Mouse (Mus musculus): Measurements from ENCODE around the gene Gphn.

Gphn gene

DNA sequence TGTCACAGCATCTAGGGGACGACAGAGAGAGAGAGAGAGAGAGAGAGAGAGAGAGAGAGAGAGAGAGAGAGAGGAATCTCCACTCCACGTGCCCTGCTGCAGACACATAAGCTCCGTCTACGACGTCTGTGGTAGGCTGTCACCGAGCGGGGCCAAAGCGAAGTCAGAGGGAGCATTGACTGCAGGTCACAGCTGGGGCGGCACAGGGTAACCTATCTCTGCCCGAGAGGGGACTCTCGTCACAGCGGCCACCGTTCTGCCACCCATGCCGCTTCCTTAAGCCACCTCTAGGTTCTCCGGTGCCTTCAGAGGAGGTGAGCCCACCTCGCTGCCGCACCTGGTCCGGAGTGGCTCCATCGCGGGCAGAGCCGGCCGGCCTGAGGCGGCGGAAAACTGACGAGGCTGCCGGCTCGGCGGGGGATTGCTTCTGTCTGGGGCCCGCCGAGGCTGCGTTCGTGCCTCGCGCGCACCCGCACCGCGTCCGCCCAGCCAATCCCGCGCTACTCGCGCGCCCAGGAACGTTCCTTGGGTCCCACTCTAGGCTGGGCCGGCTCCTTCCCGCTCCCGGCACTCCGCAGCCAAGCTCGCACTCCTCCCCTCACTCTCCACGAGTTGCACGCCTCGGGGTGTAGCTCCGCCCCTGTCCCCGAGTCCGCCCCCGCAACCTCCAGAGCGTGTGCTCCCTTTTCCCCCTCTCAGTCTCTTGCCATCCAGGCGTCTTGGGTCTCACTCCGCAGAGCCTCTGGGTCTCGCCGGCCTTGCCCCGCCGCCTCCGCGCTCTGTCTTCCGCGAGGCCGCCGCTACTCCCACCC is at the start of gene Gphn:
TSS of gene Gphn (plus strand) at position 673 of the 812 bp plus-strand sequence.
- DNase-seq (ENCODE audit: low read depth), result peak; percentile 93

DNA sequence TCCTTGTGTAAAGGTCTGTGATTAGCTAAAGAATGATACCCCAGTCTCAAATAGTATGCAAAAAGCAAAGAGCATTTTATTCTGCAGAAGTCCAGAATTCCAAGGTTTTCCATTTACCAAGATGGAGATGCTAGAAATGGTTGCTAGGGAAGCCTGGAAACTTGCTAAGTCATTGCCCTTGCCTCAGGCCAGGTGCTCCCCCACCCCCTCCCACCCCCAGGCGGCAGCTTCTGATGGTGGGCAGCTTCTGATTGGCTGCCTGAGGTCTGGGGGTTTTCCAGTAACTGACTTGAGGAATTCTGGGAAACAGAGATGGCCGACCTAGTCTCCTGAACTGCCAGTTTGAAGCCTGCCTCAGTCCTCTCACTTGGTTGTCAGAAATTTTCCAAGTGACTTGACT is 44.7 kb upstream of the Gphn start:
- no peak for DNase-seq (ENCODE audit: low read depth)

DNA sequence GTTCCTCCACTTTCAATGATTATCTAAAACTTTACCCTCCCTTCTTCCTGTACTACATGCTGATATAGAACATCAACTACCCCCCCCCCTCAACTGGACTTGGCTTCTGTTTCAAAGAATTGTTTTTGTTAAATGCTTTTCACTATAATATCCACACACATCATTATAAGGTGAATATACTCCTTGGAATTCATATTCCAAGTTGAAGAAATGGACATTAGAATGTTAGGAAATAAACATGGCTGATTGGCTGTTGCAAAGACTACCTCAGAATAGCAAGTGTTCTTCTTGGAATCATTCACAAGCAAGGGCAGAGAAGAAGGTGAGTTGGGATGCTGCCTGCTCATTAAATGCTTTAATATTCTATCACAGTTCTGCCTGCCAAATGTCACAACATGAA is 32.2 kb upstream of the Gphn start, which contains the start of gene Gm6657:
TSS of gene Gm6657 (plus strand) at position 301 of the 400 bp plus-strand sequence.
- DNase-seq (ENCODE audit: low read depth), result no peak

DNA sequence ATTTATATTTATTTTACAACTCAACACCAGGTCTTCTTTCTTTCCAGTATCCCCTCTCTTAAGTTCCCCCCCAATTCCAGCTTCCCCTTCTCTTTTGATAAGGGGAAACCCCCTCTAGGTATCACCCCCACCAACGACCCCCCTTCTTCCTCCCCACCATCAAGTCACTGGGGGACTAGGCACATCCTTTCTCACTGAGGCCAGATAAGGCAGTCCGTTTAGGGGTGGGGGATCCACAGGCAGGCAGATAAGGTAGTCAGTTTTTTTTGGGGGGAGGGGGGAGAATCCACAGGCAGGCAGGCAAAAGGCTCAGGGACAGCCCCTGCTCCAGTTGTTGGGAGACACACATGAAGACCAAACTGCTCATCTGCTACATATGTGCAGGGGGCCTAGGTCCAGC is 30.8 kb upstream of the Gphn start:
- DNase-seq (ENCODE audit: low read depth), result no peak

DNA sequence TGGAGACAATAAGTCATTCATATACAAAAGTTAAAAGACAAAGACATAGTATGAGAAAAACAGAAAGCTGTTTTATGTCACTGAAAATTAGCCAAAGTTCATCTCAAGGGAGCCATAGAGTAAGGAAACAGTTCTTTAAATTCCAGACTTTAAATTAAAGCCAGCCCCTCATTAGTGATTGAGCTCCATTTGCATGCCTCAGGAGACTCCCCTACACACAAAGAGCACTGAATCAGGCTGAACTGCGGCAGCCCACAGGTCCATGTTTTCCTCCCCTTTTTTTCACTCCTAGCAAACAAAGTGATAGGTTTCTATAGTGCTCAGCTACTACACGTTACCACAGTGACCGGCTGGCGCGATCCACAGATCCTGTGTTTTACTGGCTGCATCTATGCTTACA is 22.5 kb upstream of the Gphn start:
- no peak for DNase-seq (ENCODE audit: low read depth)

DNA sequence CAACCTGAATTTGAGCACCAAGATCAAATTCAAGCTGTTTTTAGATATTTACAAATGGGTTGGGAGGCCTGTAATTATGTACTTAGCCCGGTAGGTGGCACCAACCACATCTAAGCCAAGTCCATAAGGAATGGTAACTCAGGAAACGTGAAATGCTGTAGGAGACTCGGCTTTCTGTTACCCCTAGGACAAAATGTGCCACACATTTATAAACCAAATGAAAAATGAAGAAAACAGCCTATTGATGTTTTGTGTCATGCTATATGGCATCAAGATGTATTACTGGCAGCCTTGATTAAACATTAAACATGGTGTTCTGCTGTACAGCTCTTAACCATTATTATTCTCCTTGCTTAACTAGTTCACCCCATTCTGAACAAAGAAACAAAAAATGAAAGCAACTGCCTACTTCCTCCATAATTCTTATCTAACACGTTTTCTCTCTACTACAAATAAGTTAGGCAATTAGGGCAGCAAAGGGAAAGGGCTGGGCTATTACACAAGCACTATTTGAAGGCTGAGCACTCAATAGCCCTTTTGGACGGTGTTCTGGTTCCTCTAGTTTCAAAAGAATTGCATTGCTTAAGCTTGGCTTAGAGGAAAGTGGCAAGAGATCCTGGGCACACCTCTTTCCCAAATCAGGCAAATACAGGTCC is 20.1 kb upstream of the Gphn start:
- DNase-seq (ENCODE audit: low read depth), result peak; percentile 86

DNA sequence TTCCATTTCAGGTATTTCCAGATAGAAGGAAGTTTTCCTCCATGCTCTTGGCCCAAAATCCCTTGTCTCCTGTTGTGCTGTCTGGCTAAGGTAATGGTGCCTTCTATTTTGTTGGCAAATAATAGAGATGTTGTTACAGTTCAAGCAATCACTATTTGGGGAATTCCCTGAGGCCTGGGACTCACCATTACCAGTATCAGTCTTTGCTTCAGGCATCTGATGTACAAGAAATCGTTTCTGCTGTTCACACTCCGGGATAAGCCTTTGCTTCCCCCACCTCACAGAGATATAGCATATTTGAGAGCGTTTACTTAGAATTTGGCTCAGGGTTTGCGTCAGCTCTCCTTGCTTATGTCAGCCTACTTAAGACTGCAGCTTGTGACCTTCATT is 19.6 kb upstream of the Gphn start:
- DNase-seq (ENCODE audit: low read depth), result no peak

DNA sequence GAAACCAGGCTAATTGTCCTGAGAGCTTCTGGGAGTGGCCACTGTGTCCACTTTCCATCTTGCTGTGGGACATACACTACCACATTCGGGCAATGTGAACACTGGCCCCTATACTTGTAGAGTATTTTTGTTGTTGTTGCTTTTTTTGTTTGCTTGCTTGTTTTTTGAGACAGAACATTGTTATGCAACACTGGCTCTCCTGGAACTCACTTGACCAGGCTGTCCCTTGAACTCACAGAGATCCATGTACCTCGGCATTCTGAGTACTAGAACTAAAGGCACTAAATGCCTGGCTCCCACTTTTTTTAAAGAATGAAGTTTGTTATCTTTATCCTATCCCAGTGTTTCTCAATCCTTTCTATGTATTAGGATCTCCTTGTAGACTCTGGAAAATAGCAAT is 16.3 kb upstream of the Gphn start:
- no peak for DNase-seq (ENCODE audit: low read depth)

DNA sequence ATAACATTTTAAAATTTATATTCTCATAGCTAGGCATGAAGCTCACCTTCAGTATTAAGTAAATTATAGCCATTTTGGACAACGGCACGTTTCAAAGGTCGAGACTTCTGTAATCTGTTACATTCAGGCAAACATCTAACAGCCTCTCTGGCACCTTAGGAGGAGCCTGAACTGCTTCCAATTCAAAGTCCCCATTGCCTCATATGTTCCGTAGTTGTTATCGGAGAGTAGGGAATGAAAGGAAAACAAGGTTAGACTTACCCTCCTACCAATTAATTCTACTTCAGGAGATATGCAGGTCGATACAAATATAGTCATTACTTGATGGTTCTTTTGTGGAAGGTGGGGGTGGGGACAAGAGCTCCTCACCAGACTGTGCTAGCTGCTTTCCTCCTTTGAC is 10.7 kb upstream of the Gphn start:
- DNase-seq (ENCODE audit: low read depth), result no peak

DNA sequence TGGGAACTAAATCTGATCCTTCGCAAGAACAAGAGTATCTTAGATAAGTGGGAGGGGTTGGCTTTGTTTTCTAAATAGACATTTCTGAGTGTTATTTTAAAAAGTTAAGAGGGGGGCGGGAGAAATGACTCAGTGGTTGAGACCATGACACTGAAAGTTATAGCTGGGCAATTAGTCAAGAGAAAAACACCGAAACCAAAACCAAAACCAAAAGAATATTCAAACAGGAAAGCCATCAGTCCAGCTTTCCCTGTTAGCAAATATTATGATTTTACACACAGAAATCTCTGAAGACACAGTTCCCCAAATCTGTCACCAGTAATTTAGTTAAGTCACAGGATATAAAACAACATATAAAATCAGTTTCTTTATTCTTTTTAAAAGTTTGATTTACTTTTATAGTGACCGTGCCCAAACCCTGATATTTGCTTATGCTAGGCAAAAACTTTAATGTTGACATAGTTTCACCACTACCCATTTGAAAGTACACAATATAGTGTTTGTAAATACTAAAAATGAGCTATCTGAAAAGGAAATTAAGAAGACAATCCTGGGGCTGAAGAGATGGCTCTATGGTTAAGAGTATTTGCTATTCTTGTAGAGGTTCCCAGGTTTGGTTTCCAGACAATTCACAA is 6.9 kb upstream of the Gphn start:
- DNase-seq (ENCODE audit: low read depth), result peak; percentile 47

DNA sequence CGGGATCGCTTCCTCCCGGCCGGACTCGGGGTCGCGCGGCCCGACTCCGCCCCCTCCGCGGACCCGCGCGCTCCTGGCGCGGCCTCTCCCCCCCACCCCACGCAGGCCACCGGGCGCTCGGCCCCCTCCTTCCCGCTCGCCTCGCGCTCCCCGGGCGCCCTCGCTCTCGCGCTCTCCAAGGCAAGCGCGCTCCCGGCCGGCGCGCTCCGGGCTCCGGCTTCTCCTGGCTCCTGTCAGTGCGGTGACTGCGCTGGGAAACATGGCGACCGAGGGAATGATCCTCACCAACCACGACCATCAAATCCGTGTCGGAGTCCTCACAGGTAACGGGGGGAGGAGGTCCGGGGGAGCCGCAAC is 318 bp downstream of the Gphn start:
- DNase-seq (ENCODE audit: low read depth), result peak; percentile 96

DNA sequence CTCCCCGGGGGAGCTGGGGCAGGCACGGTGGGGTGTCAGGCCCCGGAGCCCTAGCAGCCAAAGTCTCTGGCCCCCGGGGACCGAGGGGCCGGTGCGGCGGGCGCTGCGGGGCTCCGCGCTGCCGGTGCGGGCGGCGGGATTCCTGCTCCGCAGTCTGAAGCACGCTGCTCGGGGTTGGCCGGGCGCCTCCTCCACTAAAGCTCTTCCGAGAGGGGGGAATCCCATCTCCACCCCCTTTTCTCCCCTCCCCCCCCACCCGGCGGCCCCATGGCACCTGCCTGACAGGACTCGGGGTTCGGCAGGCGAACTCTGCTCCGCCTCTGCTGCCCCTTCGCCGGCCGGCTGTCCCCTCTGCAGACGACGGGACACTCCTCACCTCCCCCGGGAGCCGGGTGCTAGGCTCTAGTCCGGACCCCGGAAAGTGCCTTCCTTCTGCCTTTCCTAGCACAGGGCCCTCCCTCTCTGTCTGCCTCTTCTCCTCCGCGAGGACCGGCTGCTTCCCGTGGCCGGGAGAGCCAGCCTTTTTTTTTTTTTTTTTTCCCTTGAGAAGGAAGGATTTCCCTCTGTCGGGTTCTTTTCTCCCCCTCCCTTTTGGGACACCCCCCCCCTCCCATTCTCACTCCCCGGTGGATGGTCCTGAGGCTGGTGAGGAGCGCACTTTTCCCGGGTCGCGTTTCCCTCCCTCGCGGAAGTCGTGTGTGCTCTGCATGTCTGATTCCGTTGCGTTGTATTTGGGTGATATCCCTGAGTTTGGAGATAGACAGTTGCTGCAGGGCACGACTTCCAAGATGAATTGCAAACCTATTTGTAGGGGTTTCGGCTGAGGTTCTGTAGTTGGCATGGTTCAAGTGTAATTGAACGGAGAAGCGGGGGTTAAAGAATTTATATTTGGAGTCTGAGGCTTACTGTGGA is 1.1 kb downstream of the Gphn start:
- peak; percentile 62 for DNase-seq (ENCODE audit: low read depth)

DNA sequence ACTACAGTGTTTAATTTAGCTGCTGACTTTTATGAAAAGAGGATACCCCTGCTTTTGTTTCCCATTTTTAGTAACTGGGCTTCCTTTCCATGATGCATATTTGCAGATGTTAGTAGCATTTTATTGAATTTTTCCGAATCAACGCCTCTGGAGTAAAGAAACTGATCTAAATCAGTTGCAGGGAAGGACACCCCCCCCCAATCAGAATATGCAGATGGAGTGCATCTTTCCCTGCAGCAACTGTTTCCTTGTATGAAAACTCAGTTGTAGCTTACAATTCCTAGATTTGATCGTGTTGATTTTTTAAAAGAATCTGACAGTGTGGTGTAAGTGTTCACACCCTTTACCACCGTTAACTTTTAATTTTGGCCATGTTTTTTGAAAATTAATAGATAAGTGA is 2.0 kb downstream of the Gphn start:
- DNase-seq (ENCODE audit: low read depth), result no peak

DNA sequence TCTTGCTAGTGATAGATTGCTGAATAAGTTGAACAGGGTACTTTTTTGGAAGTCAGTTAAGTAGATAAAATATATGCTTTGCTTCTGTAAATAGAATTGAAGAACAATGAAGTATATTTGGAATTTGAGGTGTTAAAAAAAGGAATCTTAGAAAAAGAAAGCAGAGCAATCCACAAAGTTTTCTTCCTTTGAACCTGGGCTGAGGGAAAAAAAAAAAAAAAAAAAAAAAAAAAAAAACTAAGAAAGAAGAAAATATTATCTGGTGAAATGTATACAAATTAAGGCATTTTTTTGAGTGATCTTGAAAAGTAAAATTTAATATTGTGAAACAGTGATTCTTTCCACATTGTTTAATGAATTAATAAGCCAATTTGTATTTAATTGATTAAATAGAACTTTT is 6.4 kb downstream of the Gphn start:
- no peak for DNase-seq (ENCODE audit: low read depth)

DNA sequence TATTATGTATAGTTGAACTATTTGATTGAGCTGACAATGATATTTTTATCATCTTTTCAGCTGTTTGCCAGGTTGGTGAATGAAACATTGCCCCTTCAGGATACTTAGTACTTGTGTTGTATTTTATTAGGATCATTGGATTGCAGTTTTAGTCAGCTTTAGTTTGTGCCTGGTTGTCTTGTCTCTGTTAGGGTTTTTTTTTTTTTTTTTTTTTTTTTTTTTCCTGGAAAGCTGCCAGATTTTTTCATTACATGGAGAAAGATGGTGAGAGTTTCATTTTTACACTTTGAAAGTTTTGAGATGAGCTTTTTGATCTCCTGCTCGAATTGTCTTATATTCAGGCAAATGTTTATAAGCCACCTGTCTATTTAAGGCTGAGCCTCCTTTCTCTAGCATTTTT is 22.2 kb downstream of the Gphn start:
- peak; percentile 3 for DNase-seq (ENCODE audit: low read depth)

DNA sequence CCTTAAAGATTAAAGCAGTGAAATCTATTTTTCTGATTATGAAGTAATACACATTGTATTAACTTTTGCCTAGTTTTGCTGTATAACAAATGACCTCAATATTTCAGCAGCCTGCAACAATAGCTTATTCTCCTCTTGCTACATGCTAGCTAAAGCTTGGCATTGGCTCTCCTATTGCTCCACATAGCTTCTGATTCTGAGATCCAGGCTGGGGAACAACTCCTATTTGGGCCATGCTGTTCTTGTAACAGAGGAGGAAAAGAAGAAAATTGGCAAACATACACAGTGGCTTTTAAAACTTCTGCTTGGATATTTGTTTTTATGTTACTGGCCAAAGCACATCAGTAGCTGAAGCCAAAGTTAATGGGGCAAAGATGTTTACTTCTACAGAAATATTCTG is 23.0 kb downstream of the Gphn start:
- DNase-seq (ENCODE audit: low read depth), result peak; percentile 14

DNA sequence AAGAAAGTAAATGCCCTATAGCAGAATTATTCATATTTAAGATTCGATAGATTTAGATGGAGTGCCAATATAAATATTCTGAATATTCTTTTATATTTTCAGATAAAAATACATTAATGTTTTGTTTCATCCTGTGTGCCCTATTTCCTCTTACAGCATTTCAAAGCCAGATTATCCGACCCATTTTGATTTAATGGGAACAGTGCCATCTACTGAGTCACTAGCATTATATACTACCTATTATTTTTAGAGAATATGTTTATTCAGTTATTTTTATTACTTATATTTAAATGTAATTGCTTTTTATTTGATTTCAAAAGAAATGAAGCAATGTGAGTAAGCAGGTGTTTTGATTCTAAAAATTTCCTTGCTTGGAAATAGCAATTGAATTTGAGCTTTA is 51.2 kb downstream of the Gphn start:
- peak; percentile 54 for DNase-seq (ENCODE audit: low read depth)

DNA sequence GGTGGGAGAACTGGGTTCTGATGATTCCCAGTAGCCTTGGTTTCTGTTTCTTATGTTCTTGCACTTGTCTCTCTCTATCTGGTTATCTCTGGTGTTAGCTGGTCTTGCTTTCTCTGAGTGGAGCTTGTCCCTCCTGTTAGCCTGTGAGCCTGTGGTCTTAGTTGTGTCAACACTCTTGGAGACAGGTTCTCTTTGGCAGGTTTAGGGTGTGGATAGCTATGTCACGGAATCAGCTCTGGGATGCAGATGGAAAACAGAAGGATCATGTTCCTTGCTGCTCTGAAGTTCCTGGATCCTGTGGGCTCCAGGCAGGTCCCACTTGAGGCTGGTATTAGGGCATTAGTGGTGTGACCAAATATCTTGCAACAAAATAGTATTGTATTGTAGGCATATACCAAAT is 64.2 kb downstream of the Gphn start:
- DNase-seq (ENCODE audit: low read depth), result no peak

DNA sequence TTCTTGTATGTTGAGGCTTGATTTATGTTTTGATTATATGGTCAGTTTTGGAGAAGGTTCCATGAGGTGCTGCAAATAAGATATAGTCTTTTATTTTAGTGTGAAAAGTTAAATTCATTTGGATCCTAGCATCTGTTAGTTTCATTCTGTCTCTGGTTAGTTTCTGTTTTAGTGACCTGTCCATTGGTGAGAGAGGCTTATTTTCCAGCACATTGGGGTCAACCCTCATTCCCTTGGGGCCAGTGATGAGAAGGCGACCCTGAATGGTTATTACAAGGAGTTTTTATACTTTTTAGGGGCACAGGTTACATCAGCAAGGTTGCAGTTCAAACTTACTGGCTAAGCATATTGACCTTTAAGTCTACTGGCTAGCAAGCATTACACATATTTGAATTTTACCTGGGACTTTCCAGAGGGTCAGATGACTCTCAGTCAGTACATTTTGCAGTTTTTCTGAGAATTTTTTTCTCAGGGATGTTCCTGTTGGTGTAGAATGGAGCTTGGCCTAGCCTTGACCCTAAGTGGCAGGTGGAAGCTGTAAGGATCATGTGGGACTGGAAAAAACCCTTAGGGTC is 72.7 kb downstream of the Gphn start:
- no peak for DNase-seq (ENCODE audit: low read depth)

DNA sequence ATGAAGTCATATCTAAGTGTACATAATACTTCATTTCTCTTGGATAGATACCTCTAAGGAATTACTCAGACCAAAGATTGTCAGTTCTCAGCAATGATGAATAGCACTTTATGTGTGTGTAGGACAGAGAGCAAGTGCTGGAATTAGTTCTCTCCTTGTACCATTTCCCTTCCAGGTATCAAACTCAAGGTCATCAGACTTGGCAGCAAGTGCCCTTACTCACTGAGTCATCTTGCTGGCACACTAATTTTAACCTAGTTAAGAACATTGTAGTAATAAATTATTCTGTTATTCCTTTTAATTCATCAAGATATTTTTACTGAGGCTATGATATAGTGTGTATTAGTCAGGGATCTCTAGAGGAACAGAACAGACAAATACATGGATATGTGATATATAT is 88.9 kb downstream of the Gphn start:
- DNase-seq (ENCODE audit: low read depth), result no peak

DNA sequence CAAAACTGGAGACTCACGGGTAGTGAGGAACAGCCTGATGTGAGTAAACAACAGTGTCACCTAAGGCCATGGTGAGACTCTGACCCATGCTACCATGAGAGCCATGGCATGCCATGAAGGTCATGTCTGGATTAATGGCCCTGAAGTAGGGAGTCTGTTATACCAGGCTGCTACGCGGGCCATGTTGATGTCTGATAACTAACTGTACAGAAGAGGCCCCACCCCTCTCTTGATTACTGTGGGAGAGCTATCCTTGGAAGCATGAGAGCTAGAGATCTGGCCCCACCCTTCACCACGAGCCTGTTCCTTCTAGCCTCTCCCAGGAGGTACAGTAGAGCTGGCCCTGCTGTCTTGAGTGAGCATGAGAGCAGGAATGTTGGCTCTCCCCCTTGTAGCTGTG is 101.8 kb downstream of the Gphn start:
- DNase-seq (ENCODE audit: low read depth), result no peak

DNA sequence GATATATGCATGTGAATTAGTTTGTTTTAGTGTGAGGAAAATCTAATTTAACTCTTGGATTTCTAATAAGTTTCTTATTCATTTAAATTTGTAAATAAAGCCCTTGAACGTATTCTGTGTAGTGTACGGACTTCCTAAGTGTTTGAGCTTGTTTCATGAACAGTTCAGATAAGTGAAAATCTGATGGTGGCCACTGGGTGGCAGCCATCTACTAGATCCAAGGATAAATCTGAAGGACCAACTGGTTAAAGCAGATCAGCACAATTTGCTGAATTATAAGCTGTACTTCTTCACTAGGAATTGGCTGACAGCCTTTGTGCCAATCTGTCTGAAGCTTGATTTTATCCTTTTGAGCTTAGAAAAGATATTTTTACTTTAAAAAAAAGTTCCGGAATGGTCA is 105.9 kb downstream of the Gphn start:
- DNase-seq (ENCODE audit: low read depth), result peak; percentile 81
